Mouse (Mus musculus) cortical plate, adult 2 months (tissue): ENCODE measurements at regions not wholly inside any gene's neighbourhood (a gene's known extent, or its start where the extent isn't known, plus 50 kb on each side); places are given as distances from the start of the nearest gene placed in this dataset.

Experiments used
- CTCF ChIP-seq: fragments of 200-500 bp; IDR thresholded peaks from 2 replicates; pipeline ENCODE4 v1.5.1; 2011; ENCODE audit warnings: mild to moderate bottlenecking, control low read depth, low read length; ENCODE audit not compliant: insufficient read depth; ENCODE audit errors: extremely low read depth
- POLR2A ChIP-seq: fragments of 200-500 bp; IDR thresholded peaks from 2 replicates; pipeline ENCODE4 v1.6.1; 2011; ENCODE audit warnings: mild to moderate bottlenecking, low read length, control low read depth; ENCODE audit not compliant: insufficient read depth; ENCODE audit errors: extremely low read depth

DNA sequence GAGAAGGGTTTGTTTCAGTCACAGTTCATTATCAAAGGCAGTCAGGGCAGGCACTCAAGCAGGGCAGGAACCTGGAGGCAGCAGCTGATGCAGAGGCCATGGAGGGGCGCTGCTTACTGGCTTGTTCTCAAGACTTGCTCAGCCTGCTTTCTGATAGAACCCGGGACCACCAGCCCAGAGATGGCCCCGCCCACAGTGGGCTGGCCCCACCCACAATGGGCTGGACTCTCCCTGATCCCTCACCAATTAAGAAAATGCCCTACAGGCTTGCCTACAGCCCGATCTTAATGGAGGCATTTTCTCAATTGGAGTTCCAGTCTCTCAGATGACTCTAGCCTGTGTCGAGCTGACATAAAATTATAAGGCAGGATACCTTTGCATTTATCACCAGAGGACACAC is 129.7 kb downstream of the Cryba4 start:
- TF ChIP-seq CTCF (no peak), POLR2A (no peak)
